Mouse (Mus musculus) bone marrow macrophage, adult 2 months (primary cell): ENCODE data around the gene Agap1.

Experiments
- CTCF ChIP-seq: IDR thresholded peaks from 2 replicates; pipeline ENCODE4 v1.5.1; 2012; ENCODE audit warnings: low read depth, mild to moderate bottlenecking, low read length, moderate library complexity
- POLR2A ChIP-seq: IDR thresholded peaks from 2 replicates; pipeline ENCODE4 v1.6.1; 2012; ENCODE audit warnings: mild to moderate bottlenecking, low read depth, low read length, borderline replicate concordance

GRCm38 (mm10) chr1:89724957-89725356 is 270.4 kb downstream of the Agap1 start:
- TF ChIP-seq POLR2A = no peak
- no peak for TF ChIP-seq CTCF
